Mouse (Mus musculus) bone marrow macrophage, adult 2 months (primary cell): ENCODE data around the gene Caln1.

ENCODE experiments used
- CTCF ChIP-seq: IDR thresholded peaks from 2 replicates; pipeline ENCODE4 v1.5.1; 2012; ENCODE audit warnings: low read depth, mild to moderate bottlenecking, low read length, moderate library complexity
- POLR2A ChIP-seq: IDR thresholded peaks from 2 replicates; pipeline ENCODE4 v1.6.1; 2012; ENCODE audit warnings: mild to moderate bottlenecking, low read depth, low read length, borderline replicate concordance

- no peak for TF ChIP-seq CTCF
- TF ChIP-seq POLR2A: no peak
These were observed 254.0 kb downstream of the Caln1 start for GRCm38 (mm10) chr5:130623206-130623605.
